Mouse (Mus musculus) liver, postnatal 0 days (tissue): ENCODE results near the gene Gcg. TPM values are rescaled to one million over a fixed set of nuclear protein-coding genes. Genes with fewer than 3 reads are reported as not detected.

Experiments
- ATAC-seq: fragments of 200-750 bp; cut with Nextera tagmentation; 2 replicates; pipeline ENCODE4 v1.8.0; 2017; ENCODE audit warnings: mild to moderate bottlenecking, moderate library complexity
- DNase-seq: peaks from one replicate; pipeline ENCODE4 v3.0.0-alpha.2; 2016
- H3K27ac ChIP-seq: fragments of 300-500 bp; sonication (generic); 2 replicates; pipeline ENCODE4 v1.5.1; 2014; ENCODE audit warnings: antibody characterized with exemption, moderate library complexity, mild to moderate bottlenecking, low read depth
- H3K27me3 ChIP-seq: fragments of 300-500 bp; sonication (generic); 2 replicates; pipeline ENCODE4 v1.6.1; 2014; ENCODE audit warnings: low read length, control low read depth, mixed read lengths; ENCODE audit not compliant: insufficient read depth
- H3K36me3 ChIP-seq: fragments of 300-500 bp; sonication (generic); replicated peaks from 2 replicates; pipeline ENCODE4 v1.6.1; 2014; ENCODE audit warnings: mild to moderate bottlenecking, control low read depth, low read length, moderate library complexity, mixed read lengths; ENCODE audit not compliant: insufficient read depth
- H3K4me1 ChIP-seq: fragments of 300-500 bp; sonication (generic); 2 replicates; pipeline ENCODE4 v1.6.1; 2014; ENCODE audit warnings: antibody characterized with exemption, mild to moderate bottlenecking, control low read depth; ENCODE audit not compliant: insufficient read depth
- H3K4me2 ChIP-seq: fragments of 300-500 bp; sonication (generic); 2 replicates; pipeline ENCODE4 v1.6.1; 2014; ENCODE audit warnings: low read depth, mild to moderate bottlenecking, low read length, moderate library complexity, mixed read lengths
- H3K4me3 ChIP-seq: fragments of 300-500 bp; sonication (generic); 2 replicates; pipeline ENCODE4 v1.5.1; 2014; ENCODE audit warnings: low read depth, low read length
- H3K9ac ChIP-seq: fragments of 300-500 bp; sonication (generic); replicated peaks from 2 replicates; pipeline ENCODE4 v1.6.1; 2014; ENCODE audit warnings: mild to moderate bottlenecking, moderate library complexity
- H3K9me3 ChIP-seq: fragments of 300-500 bp; sonication (generic); 2 replicates; pipeline ENCODE4 v1.6.1; 2016; ENCODE audit warnings: mild to moderate bottlenecking, control low read depth, low read length, mixed read lengths
- CTCF ChIP-seq: sonication (generic); IDR thresholded peaks from 2 replicates; pipeline ENCODE4 v1.5.1; 2016; ENCODE audit warnings: antibody characterized with exemption, low read depth
- EP300 ChIP-seq: IDR thresholded peaks from 2 replicates; pipeline ENCODE4 v1.6.1; 2016; ENCODE audit warnings: antibody characterized with exemption, low read depth, mild to moderate bottlenecking
- WGBS: fragments of 180-500 bp; shearing (Covaris S2); extraction: QIAGEN DNeasy Blood & Tissue Kit; methylation state at CpG from one replicate; pipeline ENCODE4 v1.1.7; 2014; ENCODE audit not compliant: insufficient replicate concordance; 5-methylcytosine and 5-hydroxymethylcytosine counted together
- polyA plus RNA-seq: library from polyadenylated mRNA; unstranded; fragments of >200 nt; fragmentation: Nextera tagmentation; extraction: Ambion mirVana; gene quantifications from 2 replicates; pipeline ENCODE4 v1.2.1, GENCODE M21; 2015

Gcg gene
- polyA plus RNA-seq, 1 experiment from 2014 or later: not detected

DNA sequence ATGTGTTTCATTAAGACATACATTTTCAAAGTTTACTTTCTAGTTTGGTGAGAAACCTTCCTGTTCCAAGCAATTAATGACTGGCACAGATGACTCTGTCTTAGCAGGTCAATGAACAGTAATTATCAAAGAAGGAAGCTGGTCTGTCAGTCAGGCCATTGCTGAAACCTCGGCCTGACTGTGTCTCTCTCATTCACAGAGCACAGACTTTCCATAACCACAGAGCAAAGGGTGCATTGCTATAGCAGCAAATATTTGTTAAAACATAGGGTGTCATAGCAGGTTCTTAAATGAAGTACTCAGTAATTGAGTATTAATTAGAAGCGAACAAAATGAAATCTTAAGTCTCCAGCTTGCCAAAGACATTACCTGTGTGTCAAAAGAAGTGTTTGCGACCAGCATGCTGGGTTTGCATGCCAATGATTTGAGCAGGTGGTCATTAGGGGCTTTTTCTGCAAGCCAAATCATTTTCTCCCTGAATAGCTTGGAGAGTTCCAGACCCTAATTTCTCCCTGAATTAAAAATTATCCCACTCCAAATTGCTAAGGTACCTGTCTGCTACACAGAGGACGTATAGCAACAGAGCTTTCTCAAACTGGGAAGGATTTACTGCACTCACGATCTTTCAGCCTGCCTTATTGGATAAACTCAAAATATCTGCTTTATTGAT is 14.0 kb upstream of the Gcg start:
- H3K27ac ChIP-seq: no peak overlapping the region
- TF ChIP-seq EP300 (no peak), CTCF (no peak)
- no peaks in the 10 kb centered on the region for H3K36me3 ChIP-seq
- H3K9me3 ChIP-seq: no peaks in the 10 kb centered on the region
- H3K9ac ChIP-seq: no peak overlapping the region
- no peaks in the 10 kb centered on the region for H3K27me3 ChIP-seq
- WGBS: 72% methylated on average over 5 of the region's 5 CpGs
- H3K4me1 ChIP-seq: no peaks in the 10 kb centered on the region
- DNase-seq: no peak
- H3K4me2 ChIP-seq: no peak overlapping the region
- no peak for ATAC-seq
- no peak overlapping the region for H3K4me3 ChIP-seq

DNA sequence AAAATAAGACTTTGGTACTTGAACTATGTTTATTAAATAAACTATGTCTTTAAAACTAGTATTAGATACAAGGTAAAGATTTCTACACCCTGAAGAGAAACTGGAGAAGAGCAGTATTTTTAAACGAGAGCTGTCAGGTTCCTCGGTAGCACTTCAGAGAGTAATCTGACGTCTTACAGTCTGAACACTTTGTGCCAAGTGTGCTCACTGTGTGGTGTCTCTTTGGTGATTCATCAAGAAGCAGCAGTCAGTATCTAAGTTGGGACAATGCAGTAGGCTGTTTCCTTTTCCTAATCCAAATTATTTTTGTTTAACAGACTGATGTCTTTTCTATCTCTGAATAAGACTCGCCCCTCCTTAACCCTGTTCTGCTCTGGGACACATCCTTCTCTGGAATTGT is 12.0 kb upstream of the Gcg start:
- Histone ChIP-seq H3K9me3 (no peaks in the 10 kb centered on the region), H3K4me2 (no peak overlapping the region), H3K9ac (no peak overlapping the region), H3K27me3 (no peaks in the 10 kb centered on the region), H3K4me1 (no peaks in the 10 kb centered on the region), H3K36me3 (no peaks in the 10 kb centered on the region), H3K4me3 (no peak overlapping the region), H3K27ac (no peak overlapping the region)
- TF ChIP-seq EP300 (no peak), CTCF (no peak)
- DNase-seq (no peak), ATAC-seq (no peak)
- WGBS: 77% methylated on average over 4 of the region's 4 CpGs

DNA sequence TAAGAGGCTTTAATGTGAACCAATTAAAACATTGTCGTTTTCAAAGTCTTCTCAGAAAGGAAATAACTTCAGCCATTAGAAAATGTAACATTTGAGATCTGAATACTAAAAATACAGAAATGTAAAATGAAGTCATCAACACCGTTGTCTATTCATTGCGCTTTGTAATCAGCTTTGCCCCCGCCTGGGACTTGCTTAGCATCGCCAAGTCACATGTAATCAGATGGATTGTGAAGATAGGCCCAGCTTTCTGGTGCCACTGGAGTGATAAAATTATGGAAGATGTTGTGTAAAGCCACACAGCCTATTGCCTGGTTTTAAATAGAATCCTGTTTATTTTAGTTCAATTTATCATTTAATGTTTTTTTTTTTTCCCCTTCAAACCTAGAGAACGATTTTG is 6.4 kb upstream of the Gcg start:
- no peak overlapping the region for H3K27ac ChIP-seq
- no peak for TF ChIP-seq EP300
- no peak for TF ChIP-seq CTCF

DNA sequence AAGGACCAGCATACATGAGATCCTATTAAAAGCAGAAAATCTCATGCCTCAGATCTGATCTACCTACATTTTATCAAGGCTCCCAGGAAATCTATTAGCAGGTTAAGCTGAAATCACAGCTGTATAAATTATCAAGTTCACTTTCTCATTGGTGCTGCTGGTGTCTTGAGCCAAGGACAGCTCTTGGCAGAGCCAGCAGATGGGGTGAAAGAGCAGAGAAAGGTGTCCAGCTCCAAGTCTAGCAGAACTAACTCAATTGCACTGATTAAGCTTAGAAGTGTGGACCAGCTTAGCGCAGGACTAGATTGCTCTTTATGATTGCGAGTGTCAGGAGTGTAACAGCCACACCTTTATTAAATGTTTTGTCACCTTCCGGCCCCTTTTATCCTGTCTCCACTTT is 1.5 kb upstream of the Gcg start:
- TF ChIP-seq CTCF (peak; percentile 27; the same call in 1 of the 2 replicates), EP300 (no peak)
- no peak for ATAC-seq
- H3K4me2 ChIP-seq: no peak overlapping the region
- no peaks in the 10 kb centered on the region for H3K9me3 ChIP-seq
- H3K27me3 ChIP-seq: no peaks in the 10 kb centered on the region
- 84% methylated on average over 3 of the region's 3 CpGs for WGBS
- no peak overlapping the region for H3K27ac ChIP-seq
- no peak overlapping the region for H3K9ac ChIP-seq
- H3K4me1 ChIP-seq: no peaks in the 10 kb centered on the region
- no peak for DNase-seq
- no peaks in the 10 kb centered on the region for H3K36me3 ChIP-seq
- H3K4me3 ChIP-seq: no peak overlapping the region

More for the DNA sequence above, 6.4 kb upstream of the Gcg start:
- WGBS: 81% methylated on average over 6 of the region's 6 CpGs
- Histone ChIP-seq H3K4me1 (no peaks in the 10 kb centered on the region), H3K4me2 (no peak overlapping the region), H3K9ac (no peak overlapping the region), H3K9me3 (no peaks in the 10 kb centered on the region), H3K36me3 (no peaks in the 10 kb centered on the region), H3K4me3 (no peak overlapping the region), H3K27me3 (no peaks in the 10 kb centered on the region)
- no peak for ATAC-seq
- no peak for DNase-seq

DNA sequence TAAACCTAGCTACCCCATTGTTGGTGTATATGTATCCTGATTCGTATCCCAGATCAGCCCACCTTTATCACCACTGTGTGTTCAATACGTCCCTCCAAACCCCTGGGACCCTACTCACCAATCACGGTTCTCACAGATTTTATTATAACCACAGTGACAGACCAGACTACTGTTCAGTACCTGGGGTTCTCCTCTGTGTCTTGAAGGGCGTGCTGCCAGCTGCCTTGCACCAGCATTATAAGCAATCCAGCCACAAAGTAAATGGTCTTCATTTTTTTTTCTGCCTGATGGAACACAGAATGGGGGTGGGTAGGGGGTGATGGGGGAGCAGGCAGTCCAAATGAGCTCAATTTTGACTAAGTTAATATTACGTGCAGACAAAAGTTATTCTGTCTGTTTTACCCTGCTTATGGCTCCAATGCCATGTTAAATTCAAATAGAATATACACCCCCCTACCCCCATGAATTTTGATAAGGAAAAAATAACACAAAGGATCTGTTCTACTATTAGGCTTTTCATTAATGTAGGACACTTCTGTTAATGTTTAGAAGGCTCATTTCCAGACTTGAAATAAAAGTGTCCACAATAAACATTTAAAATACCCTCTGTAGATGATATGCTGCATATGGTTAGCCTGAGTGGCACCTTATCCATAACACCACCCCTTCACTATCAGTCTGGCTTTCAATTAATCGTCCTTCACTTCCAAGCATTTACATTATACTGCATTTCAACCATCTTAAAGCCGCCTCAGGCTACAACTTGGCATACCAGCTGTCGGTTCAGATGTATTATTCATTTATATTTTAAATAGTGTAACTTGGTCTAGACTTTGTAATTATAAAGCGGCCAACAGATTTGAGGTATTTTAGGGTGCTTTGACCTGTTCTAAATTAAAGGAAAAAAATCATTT is 2.9 kb downstream of the Gcg start:
- Histone ChIP-seq H3K4me2 (no peak overlapping the region), H3K27ac (no peak overlapping the region), H3K9ac (no peak overlapping the region), H3K9me3 (no peaks in the 10 kb centered on the region), H3K4me3 (no peak overlapping the region), H3K27me3 (no peaks in the 10 kb centered on the region), H3K36me3 (no peaks in the 10 kb centered on the region), H3K4me1 (no peaks in the 10 kb centered on the region)
- whole genome bisulfite sequencing: 72% methylated on average over 9 of the region's 9 CpGs
- TF ChIP-seq EP300 (no peak), CTCF (no peak)
- no peak for ATAC-seq
- no peak for DNase-seq

DNA sequence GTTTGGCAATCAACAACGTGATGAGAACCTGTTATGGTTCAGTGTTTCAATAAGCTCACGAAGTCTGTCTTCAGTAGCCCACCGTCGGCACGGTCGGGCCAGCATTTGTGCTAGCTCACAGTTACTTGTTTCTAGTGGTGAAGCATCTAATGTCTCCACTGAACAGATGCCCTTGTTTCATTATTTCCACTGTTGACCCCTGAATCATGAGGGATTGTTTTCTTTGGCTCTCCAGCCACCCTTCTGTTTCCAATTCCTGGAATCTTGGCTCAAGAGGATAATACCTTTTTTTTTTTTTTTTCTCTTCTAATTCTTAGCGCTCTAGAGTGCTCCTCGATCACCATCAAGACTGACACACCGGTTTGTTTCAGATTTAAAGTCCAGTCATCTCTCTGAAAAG is 13.9 kb downstream of the Gcg start:
- Histone ChIP-seq H3K27me3 (no peaks in the 10 kb centered on the region), H3K4me3 (no peak overlapping the region), H3K27ac (no peak overlapping the region), H3K4me2 (no peak overlapping the region), H3K9ac (no peak overlapping the region), H3K9me3 (no peaks in the 10 kb centered on the region), H3K4me1 (no peaks in the 10 kb centered on the region), H3K36me3 (no peaks in the 10 kb centered on the region)
- TF ChIP-seq CTCF (no peak), EP300 (no peak)
- ATAC-seq: no peak
- DNase-seq: no peak
- 82% methylated on average over 9 of the region's 9 CpGs for WGBS
